Mouse (Mus musculus) thymus, adult 2 months (tissue): Measurements from ENCODE around the gene Galnt10. TPM values are rescaled to one million over a fixed set of nuclear protein-coding genes. Genes with fewer than 3 reads are reported as not detected.
A peak's percentile ranks its signal among the peaks of the same experiment; 100 is the strongest.

Experiments
- DNase-seq: peaks from one replicate; pipeline ENCODE4 v3.0.0; 2021
- H3K27ac ChIP-seq: fragments of 200-500 bp; 2 replicates; pipeline ENCODE4 v1.5.1; 2012; ENCODE audit warnings: low read length, control low read depth; ENCODE audit not compliant: control insufficient read depth, insufficient read depth
- H3K27me3 ChIP-seq: fragments of 200-500 bp; 2 replicates; pipeline ENCODE4 v1.6.1; 2012; ENCODE audit warnings: mild to moderate bottlenecking, low read length, moderate library complexity, mixed read lengths; ENCODE audit not compliant: control insufficient read depth, insufficient read depth
- H3K36me3 ChIP-seq: fragments of 200-500 bp; 2 replicates; pipeline ENCODE4 v1.6.1; 2012; ENCODE audit warnings: mild to moderate bottlenecking, low read length, moderate library complexity; ENCODE audit not compliant: control insufficient read depth, insufficient read depth
- H3K4me1 ChIP-seq: fragments of 200-500 bp; replicated peaks from 2 replicates; pipeline ENCODE4 v1.6.1; 2012; ENCODE audit warnings: low read length; ENCODE audit not compliant: control insufficient read depth, insufficient read depth
- H3K4me3 ChIP-seq: fragments of 200-500 bp; 2 replicates; pipeline ENCODE4 v1.5.1; 2012; ENCODE audit warnings: mild to moderate bottlenecking, low read length, control low read depth, moderate library complexity; ENCODE audit not compliant: control insufficient read depth, insufficient read depth
- CTCF ChIP-seq: fragments of 200-500 bp; IDR thresholded peaks from 2 replicates; pipeline ENCODE4 v1.5.1; 2012; ENCODE audit warnings: mild to moderate bottlenecking, control low read depth, low read length, moderate library complexity, borderline replicate concordance; ENCODE audit not compliant: control insufficient read depth, poor library complexity, insufficient read depth; ENCODE audit errors: extremely low read depth
- POLR2A ChIP-seq: fragments of 200-500 bp; IDR thresholded peaks from 2 replicates; pipeline ENCODE4 v1.6.1; 2012; ENCODE audit warnings: mild to moderate bottlenecking, low read length, control low read depth, moderate library complexity; ENCODE audit not compliant: control insufficient read depth, poor library complexity, insufficient read depth; ENCODE audit errors: extremely low read depth
- WGBS: fragments of 180-500 bp; shearing (Covaris S2); methylation state at CpG from one replicate; pipeline ENCODE4 v1.1.7; 2018; 5-methylcytosine and 5-hydroxymethylcytosine counted together
- polyA plus RNA-seq: library from polyadenylated mRNA; depleted of rRNA; stranded (reverse); fragments of >200 nt; gene quantifications from 2 replicates; pipeline ENCODE4 v1.2.3, GENCODE M21; 2012

Gene Galnt10
- polyA plus RNA-seq, 1 experiment: 28.0 TPM

DNA sequence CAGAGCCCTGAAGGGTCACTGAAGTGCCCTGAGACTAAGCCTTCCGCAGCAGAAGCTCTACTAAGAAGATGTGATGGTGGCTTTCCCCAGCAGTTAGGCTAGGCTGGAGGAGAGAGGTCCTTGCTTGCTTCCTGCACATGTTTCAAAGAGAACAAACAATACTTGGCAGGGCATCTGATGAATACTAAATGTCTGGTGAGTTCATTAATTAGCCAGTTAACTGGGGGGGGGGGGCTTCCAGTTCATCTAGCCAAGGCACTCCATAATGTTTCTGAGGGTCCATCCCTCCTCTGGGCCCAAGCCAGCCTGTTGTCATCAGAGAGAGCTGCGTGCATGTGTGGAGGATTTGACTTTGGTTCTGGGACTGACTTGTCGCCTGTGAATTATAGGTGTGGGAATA lies 39.6 kb upstream of the Galnt10 start:
- H3K4me3 ChIP-seq: no peak overlapping the region
- no peaks in the 10 kb centered on the region for H3K27me3 ChIP-seq
- 94% methylated on average over 3 of the region's 3 CpGs for WGBS
- no peaks in the 10 kb centered on the region for H3K4me1 ChIP-seq
- H3K36me3 ChIP-seq: no peaks in the 10 kb centered on the region
- no peak for TF ChIP-seq POLR2A
- no peak for TF ChIP-seq CTCF
- no peak for DNase-seq
- H3K27ac ChIP-seq: no peak overlapping the region

- Histone ChIP-seq H3K4me3 (no peak overlapping the region), H3K27ac (no peak overlapping the region), H3K4me1 (no peaks in the 10 kb centered on the region; the same call in none of the 2 replicates), H3K36me3 (no peaks in the 10 kb centered on the region), H3K27me3 (no peaks in the 10 kb centered on the region)
- 92% methylated on average over 9 of the region's 9 CpGs for WGBS
- no peak for DNase-seq
- no peak for TF ChIP-seq POLR2A
- TF ChIP-seq CTCF: no peak
Measured at GRCm38 (mm10) chr11:57614502-57614901, 30.7 kb upstream of the Galnt10 start.

DNA sequence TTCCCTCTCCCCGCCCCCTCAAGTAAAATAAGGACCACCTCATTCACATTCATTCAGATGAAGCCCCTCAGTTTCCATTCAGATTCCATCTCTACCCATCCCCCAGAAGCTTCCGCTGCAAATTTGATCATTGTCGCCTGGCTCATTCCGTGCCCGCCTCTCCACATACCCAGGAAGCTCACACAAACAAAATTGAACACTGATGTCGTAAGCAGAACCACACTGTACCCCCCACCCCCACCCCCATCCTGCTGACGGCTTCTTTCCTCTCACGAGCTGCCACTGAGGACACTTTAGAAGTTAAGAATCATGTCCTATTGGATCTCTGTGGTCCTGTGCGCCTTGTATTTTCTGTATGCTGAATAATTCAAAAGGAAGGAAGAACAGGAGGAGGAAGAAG lies 30.0 kb upstream of the Galnt10 start:
- no peak for DNase-seq
- H3K27ac ChIP-seq: no peak overlapping the region
- H3K4me1 ChIP-seq: no peaks in the 10 kb centered on the region; the same call in none of the 2 replicates
- WGBS: 81% methylated on average over 9 of the region's 9 CpGs
- H3K4me3 ChIP-seq: no peak overlapping the region
- TF ChIP-seq POLR2A (no peak), CTCF (no peak)
- H3K36me3 ChIP-seq: no peaks in the 10 kb centered on the region
- no peaks in the 10 kb centered on the region for H3K27me3 ChIP-seq

DNA sequence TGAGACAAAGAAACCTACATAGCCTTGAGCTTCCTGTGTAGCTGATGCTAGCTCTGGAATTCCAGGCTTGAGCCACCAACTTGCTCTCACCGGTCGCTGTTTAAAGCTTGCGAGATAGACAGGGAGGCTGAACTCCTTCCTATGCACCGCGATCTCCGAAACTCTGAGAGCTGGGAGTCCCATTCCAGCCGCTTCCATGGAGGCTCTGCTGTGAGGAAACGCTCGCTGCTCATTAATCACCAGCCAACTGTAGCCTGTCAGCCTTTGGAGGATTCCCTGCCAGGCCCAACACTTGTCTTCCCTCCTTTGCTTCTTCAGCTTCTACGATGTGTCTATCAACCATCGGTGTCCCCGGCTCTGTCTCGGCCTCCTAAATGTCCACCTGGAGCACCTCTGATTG lies 29.4 kb upstream of the Galnt10 start:
- no peak overlapping the region for H3K27ac ChIP-seq
- 86% methylated on average over 13 of the region's 13 CpGs for WGBS
- TF ChIP-seq POLR2A (no peak), CTCF (no peak)
- DNase-seq: no peak
- no peaks in the 10 kb centered on the region for H3K36me3 ChIP-seq
- H3K4me1 ChIP-seq: no peaks in the 10 kb centered on the region; the same call in none of the 2 replicates
- H3K4me3 ChIP-seq: no peak overlapping the region
- no peaks in the 10 kb centered on the region for H3K27me3 ChIP-seq

DNA sequence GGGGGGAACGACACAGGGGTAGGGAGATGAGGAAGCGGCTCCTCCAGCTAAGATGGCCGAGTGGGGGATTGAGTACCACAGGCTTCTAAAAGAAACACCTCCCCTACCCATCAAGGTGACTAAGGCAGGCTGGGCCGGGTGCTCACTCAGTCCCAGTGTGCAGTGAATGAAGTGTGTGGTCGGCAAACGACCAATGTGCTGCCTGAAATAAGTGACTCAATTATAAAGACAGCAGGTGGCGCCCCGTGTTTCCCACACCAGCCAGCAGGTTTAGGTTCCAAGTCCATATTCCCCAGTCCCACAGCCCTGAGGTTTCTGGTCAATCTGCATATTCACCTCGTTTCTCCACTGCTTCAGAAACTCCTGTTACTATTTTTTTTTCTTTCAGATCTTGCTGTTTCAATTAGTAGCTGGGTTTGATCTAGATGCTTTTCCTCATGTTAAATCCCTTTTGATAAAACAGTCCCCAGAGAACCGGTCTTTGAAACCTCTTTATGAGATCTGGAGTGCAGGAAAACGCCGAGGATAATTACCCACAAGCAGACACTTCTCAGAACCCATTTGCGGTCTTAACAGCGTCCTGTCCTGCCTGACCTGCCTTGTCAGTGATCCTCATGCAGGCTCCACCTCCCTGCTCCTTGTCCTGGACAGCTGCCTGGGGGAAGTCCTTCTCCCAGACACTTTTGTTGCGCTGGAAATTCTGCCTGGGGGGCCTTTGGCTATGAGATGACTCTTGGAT lies 27.5 kb upstream of the Galnt10 start:
- peak; percentile 60 for DNase-seq
- Histone ChIP-seq H3K4me1 (no peaks in the 10 kb centered on the region; the same call in none of the 2 replicates), H3K27me3 (no peaks in the 10 kb centered on the region), H3K27ac (no peak overlapping the region), H3K4me3 (no peak overlapping the region), H3K36me3 (no peaks in the 10 kb centered on the region)
- TF ChIP-seq POLR2A (no peak), CTCF (peak; percentile 43; the same call in 1 of the 2 replicates)
- 33% methylated on average over 15 of the region's 15 CpGs for WGBS

DNA sequence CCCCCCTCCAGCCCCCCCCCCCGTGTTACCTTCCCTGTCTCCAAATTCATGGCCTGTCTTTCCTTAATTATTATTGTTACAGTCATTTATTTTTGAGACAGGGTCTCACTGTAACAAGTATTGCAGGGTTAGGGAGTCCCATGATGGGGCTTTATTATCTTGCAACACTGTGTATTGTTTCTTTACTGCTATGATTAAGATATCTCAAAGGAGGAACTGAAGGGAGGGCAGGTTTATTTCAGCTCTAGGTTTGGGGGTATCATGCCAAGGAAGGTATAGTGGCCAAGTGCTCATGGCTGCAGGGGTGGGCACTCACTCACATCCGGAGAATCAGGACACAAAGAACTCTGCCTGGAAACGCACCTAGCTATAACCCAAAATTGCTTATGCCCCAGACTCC lies 23.8 kb upstream of the Galnt10 start:
- TF ChIP-seq POLR2A (no peak), CTCF (no peak)
- no peaks in the 10 kb centered on the region for H3K4me1 ChIP-seq
- 94% methylated on average over 3 of the region's 3 CpGs for WGBS

GRCm38 (mm10) chr11:57621876-57622275 lies 23.4 kb upstream of the Galnt10 start:
- no peaks in the 10 kb centered on the region for H3K36me3 ChIP-seq
- H3K4me1 ChIP-seq: no peaks in the 10 kb centered on the region
- no peak for TF ChIP-seq POLR2A
- no peak for TF ChIP-seq CTCF
- DNase-seq: no peak
- H3K4me3 ChIP-seq: no peak overlapping the region
- H3K27me3 ChIP-seq: no peaks in the 10 kb centered on the region
- H3K27ac ChIP-seq: no peak overlapping the region

More for the DNA sequence above, 23.8 kb upstream of the Galnt10 start:
- Histone ChIP-seq H3K27me3 (no peaks in the 10 kb centered on the region), H3K36me3 (no peaks in the 10 kb centered on the region), H3K4me3 (no peak overlapping the region), H3K27ac (no peak overlapping the region)
- no peak for DNase-seq

- TF ChIP-seq POLR2A (no peak), CTCF (no peak)
- Histone ChIP-seq H3K4me1 (no peaks in the 10 kb centered on the region), H3K27me3 (no peaks in the 10 kb centered on the region), H3K27ac (no peak overlapping the region), H3K36me3 (no peaks in the 10 kb centered on the region), H3K4me3 (no peak overlapping the region)
- WGBS: 76% methylated on average over 5 of the region's 5 CpGs
- no peak for DNase-seq
Measured at GRCm38 (mm10) chr11:57624490-57624893, 20.8 kb upstream of the Galnt10 start.
